Mouse (Mus musculus) liver, postnatal 0 days (tissue): Measurements from ENCODE around the gene Aamdc.

Source experiments
- CTCF ChIP-seq: sonication (generic); IDR thresholded peaks from 2 replicates; pipeline ENCODE4 v1.5.1; 2016; ENCODE audit warnings: antibody characterized with exemption, low read depth
- EP300 ChIP-seq: IDR thresholded peaks from 2 replicates; pipeline ENCODE4 v1.6.1; 2016; ENCODE audit warnings: antibody characterized with exemption, low read depth, mild to moderate bottlenecking

GRCm38 (mm10) chr7:97593535-97593934 lies 14.2 kb upstream of the Aamdc start:
- TF ChIP-seq CTCF: no peak
- TF ChIP-seq EP300: no peak
